Mouse (Mus musculus) lung, embryonic 15.5 days (tissue): ENCODE data around the gene Cmbl. TPM values are rescaled to one million over a fixed set of nuclear protein-coding genes. Genes with fewer than 3 reads are reported as not detected.

Source experiments
- ATAC-seq: fragments of 200-750 bp; cut with Nextera tagmentation; 2 replicates; pipeline ENCODE4 v1.8.0; 2017; ENCODE audit warnings: moderate number of reproducible peaks, borderline replicate concordance; ENCODE audit not compliant: low FRiP score, low TSS enrichment; ENCODE audit errors: extremely low read depth
- H3K27ac ChIP-seq: fragments of 300-500 bp; sonication (generic); 2 replicates; pipeline ENCODE4 v1.5.1; 2015; ENCODE audit warnings: moderate library complexity, mild to moderate bottlenecking, inconsistent platforms
- H3K27me3 ChIP-seq: fragments of 300-500 bp; sonication (generic); 2 replicates; pipeline ENCODE4 v1.6.1; 2015; ENCODE audit warnings: inconsistent platforms
- H3K36me3 ChIP-seq: fragments of 300-500 bp; sonication (generic); 2 replicates; pipeline ENCODE4 v1.6.1; 2015; ENCODE audit warnings: inconsistent platforms
- H3K4me1 ChIP-seq: fragments of 300-500 bp; sonication (generic); 2 replicates; pipeline ENCODE4 v1.6.1; 2015; ENCODE audit warnings: inconsistent platforms
- H3K4me2 ChIP-seq: fragments of 300-500 bp; sonication (generic); 2 replicates; pipeline ENCODE4 v1.6.1; 2015; ENCODE audit warnings: inconsistent platforms, mild to moderate bottlenecking, moderate library complexity
- H3K4me3 ChIP-seq: fragments of 300-500 bp; sonication (generic); 2 replicates; pipeline ENCODE4 v1.5.1; 2015; ENCODE audit warnings: mild to moderate bottlenecking, inconsistent platforms
- H3K9ac ChIP-seq: fragments of 300-500 bp; sonication (generic); 2 replicates; pipeline ENCODE4 v1.6.1; 2015; ENCODE audit warnings: inconsistent platforms
- H3K9me3 ChIP-seq: fragments of 300-500 bp; sonication (generic); 2 replicates; pipeline ENCODE4 v1.6.1; 2016; ENCODE audit warnings: inconsistent platforms
- WGBS: fragments of 180-500 bp; shearing (Covaris S2); methylation state at CpG from one replicate; pipeline ENCODE4 v1.1.7; 2015; 5-methylcytosine and 5-hydroxymethylcytosine counted together
- polyA plus RNA-seq: library from polyadenylated mRNA; unstranded; fragments of >200 nt; fragmentation: Nextera tagmentation; extraction: Ambion mirVana; gene quantifications from 2 replicates; pipeline ENCODE4 v1.2.1, GENCODE M21; 2015

The Cmbl gene
- polyA plus RNA-seq, result 6.4 and 6.8 TPM in 2 replicates

GRCm38 (mm10) chr15:31565184-31565583 is at the start of gene Cmbl:
TSS of gene Cmbl (plus strand) at chr15:31565389.
- WGBS, result 38% methylated on average over 5 of the region's 5 CpGs
- no peaks in the 10 kb centered on the region for H3K27me3 ChIP-seq
- H3K9ac ChIP-seq, result no peak within 1 kb of the TSS
- H3K36me3 ChIP-seq, result no peaks in the 10 kb centered on the region
- no peaks in the 10 kb centered on the region for H3K9me3 ChIP-seq
- ATAC-seq, result no peak
- no peak within 1 kb of the TSS; the same call in 1 of the 2 replicates for H3K4me2 ChIP-seq
- H3K4me3 ChIP-seq, result no peak within 1 kb of the TSS
- peaks cover 33% of the 10 kb centered on the region for H3K4me1 ChIP-seq
- H3K27ac ChIP-seq, result peak within 1 kb of the TSS; percentile 75

- Histone ChIP-seq H3K4me3 (no peak overlapping the region), H3K9me3 (no peaks in the 10 kb centered on the region), H3K4me1 (no peaks in the 10 kb centered on the region), H3K27me3 (no peaks in the 10 kb centered on the region), H3K4me2 (no peak overlapping the region), H3K9ac (no peak overlapping the region), H3K36me3 (no peaks in the 10 kb centered on the region), H3K27ac (no peak overlapping the region)
- WGBS, result 82% methylated on average over 1 of the region's 1 CpGs
- ATAC-seq, result no peak
Observed at GRCm38 (mm10) chr15:31517186-31517585, 48.0 kb upstream of the Cmbl start.

- no peaks in the 10 kb centered on the region for H3K36me3 ChIP-seq
- WGBS, result 72% methylated on average over 2 of the region's 2 CpGs
- no peaks in the 10 kb centered on the region for H3K27me3 ChIP-seq
- no peak for ATAC-seq
- H3K4me1 ChIP-seq, result no peaks in the 10 kb centered on the region; the same call in 1 of the 2 replicates
- H3K9me3 ChIP-seq, result no peaks in the 10 kb centered on the region
- no peak overlapping the region for H3K27ac ChIP-seq
- no peak overlapping the region for H3K9ac ChIP-seq
- H3K4me3 ChIP-seq, result no peak overlapping the region
- no peak overlapping the region for H3K4me2 ChIP-seq
Observed at GRCm38 (mm10) chr15:31518371-31518770, 46.8 kb upstream of the Cmbl start.

GRCm38 (mm10) chr15:31519000-31519399 is 46.2 kb upstream of the Cmbl start:
- ATAC-seq, result no peak
- Histone ChIP-seq H3K4me1 (no peaks in the 10 kb centered on the region; the same call in 1 of the 2 replicates), H3K36me3 (no peaks in the 10 kb centered on the region), H3K9ac (no peak overlapping the region), H3K27ac (no peak overlapping the region), H3K27me3 (no peaks in the 10 kb centered on the region), H3K4me2 (no peak overlapping the region), H3K4me3 (no peak overlapping the region), H3K9me3 (no peaks in the 10 kb centered on the region)
- 73% methylated on average over 5 of the region's 5 CpGs for WGBS

- Histone ChIP-seq H3K4me2 (no peak overlapping the region), H3K4me3 (no peak overlapping the region), H3K27ac (no peak overlapping the region), H3K9me3 (no peaks in the 10 kb centered on the region), H3K27me3 (no peaks in the 10 kb centered on the region), H3K36me3 (0 out of 2 replicates have a peak, but pooled peaks cover 4% of the 10 kb centered on the region), H3K4me1 (peaks cover 14% of the 10 kb centered on the region), H3K9ac (no peak overlapping the region)
- WGBS, result 87% methylated on average over 1 of the region's 1 CpGs
- ATAC-seq, result no peak
Observed at GRCm38 (mm10) chr15:31526463-31526862, 38.7 kb upstream of the Cmbl start.

- WGBS, result 85% methylated on average over 4 of the region's 4 CpGs
- Histone ChIP-seq H3K27ac (no peak overlapping the region), H3K9me3 (no peaks in the 10 kb centered on the region), H3K27me3 (no peaks in the 10 kb centered on the region), H3K9ac (no peak overlapping the region), H3K4me1 (peaks cover 20% of the 10 kb centered on the region), H3K4me2 (peak overlapping the region; percentile 72; the same call in 1 of the 2 replicates), H3K36me3 (0 out of 2 replicates have a peak, but pooled peaks cover 4% of the 10 kb centered on the region), H3K4me3 (no peak overlapping the region; the same call in 1 of the 2 replicates)
- no peak for ATAC-seq
Observed at GRCm38 (mm10) chr15:31528477-31528876, 36.7 kb upstream of the Cmbl start.

GRCm38 (mm10) chr15:31529103-31529502 is 36.1 kb upstream of the Cmbl start:
- 23% methylated on average over 6 of the region's 6 CpGs for WGBS
- peaks cover 20% of the 10 kb centered on the region for H3K4me1 ChIP-seq
- H3K4me3 ChIP-seq, result peak overlapping the region; percentile 94
- H3K27me3 ChIP-seq, result no peaks in the 10 kb centered on the region
- H3K36me3 ChIP-seq, result 0 out of 2 replicates have a peak, but pooled peaks cover 4% of the 10 kb centered on the region
- no peak for ATAC-seq
- no peaks in the 10 kb centered on the region for H3K9me3 ChIP-seq
- no peak overlapping the region for H3K27ac ChIP-seq
- H3K9ac ChIP-seq, result 0 out of 2 replicates have a peak overlapping the region, but pooled peaks have one; percentile 89
- H3K4me2 ChIP-seq, result peak overlapping the region; percentile 72

- Histone ChIP-seq H3K4me1 (peaks cover 20% of the 10 kb centered on the region), H3K9ac (peak overlapping the region; percentile 89), H3K4me3 (peak overlapping the region; percentile 94), H3K27me3 (no peaks in the 10 kb centered on the region), H3K9me3 (no peaks in the 10 kb centered on the region), H3K36me3 (0 out of 2 replicates have a peak, but pooled peaks cover 4% of the 10 kb centered on the region), H3K27ac (peak overlapping the region; percentile 98), H3K4me2 (peak overlapping the region; percentile 72)
- ATAC-seq, result peak; percentile 64
- WGBS, result under 1% methylated on average over 56 of the region's 56 CpGs
Observed at GRCm38 (mm10) chr15:31529811-31530658, 35.2 kb upstream of the Cmbl start.

- peak within 1 kb of the TSS; percentile 94 for H3K4me3 ChIP-seq
- under 1% methylated on average over 81 of the region's 132 CpGs for WGBS
Observed at GRCm38 (mm10) chr15:31530659-31531445, 34.3 kb upstream of the Cmbl start, which contains the start of gene March6. TSS of gene March6 (minus strand) at chr15:31531053.

GRCm38 (mm10) chr15:31531446-31532330 is 33.5 kb upstream of the Cmbl start:
- Histone ChIP-seq H3K36me3 (0 out of 2 replicates have a peak, but pooled peaks cover 4% of the 10 kb centered on the region), H3K4me2 (peak overlapping the region; percentile 71), H3K9me3 (no peaks in the 10 kb centered on the region), H3K4me1 (peaks cover 20% of the 10 kb centered on the region), H3K27ac (peak overlapping the region; percentile 98), H3K9ac (peak overlapping the region; percentile 89), H3K4me3 (peak overlapping the region; percentile 94), H3K27me3 (no peaks in the 10 kb centered on the region)
- WGBS, result 19% methylated on average over 16 of the region's 16 CpGs
- no peak for ATAC-seq

More at GRCm38 (mm10) chr15:31530659-31531445, 34.3 kb upstream of the Cmbl start, which contains the start of gene March6:
- Histone ChIP-seq H3K9me3 (no peaks in the 10 kb centered on the region), H3K9ac (peak within 1 kb of the TSS; percentile 89), H3K36me3 (0 out of 2 replicates have a peak, but pooled peaks cover 4% of the 10 kb centered on the region), H3K27ac (peak within 1 kb of the TSS; percentile 98), H3K4me2 (peak within 1 kb of the TSS; percentile 72), H3K27me3 (no peaks in the 10 kb centered on the region), H3K4me1 (peaks cover 20% of the 10 kb centered on the region)
- peak; percentile 92 for ATAC-seq
